Mouse (Mus musculus): ENCODE data around the gene Ift80. TPM values are rescaled to one million over a fixed set of nuclear protein-coding genes. Genes with fewer than 3 reads are reported as not detected.
"Not testable (repeated sequence)": the region's sequence is repeated elsewhere in the genome, so short reads cannot be mapped to it uniquely, and the experiment has no call there.

Ift80 gene
- polyA plus RNA-seq, 1 experiment from 2014 or later: 8.3 TPM

DNA sequence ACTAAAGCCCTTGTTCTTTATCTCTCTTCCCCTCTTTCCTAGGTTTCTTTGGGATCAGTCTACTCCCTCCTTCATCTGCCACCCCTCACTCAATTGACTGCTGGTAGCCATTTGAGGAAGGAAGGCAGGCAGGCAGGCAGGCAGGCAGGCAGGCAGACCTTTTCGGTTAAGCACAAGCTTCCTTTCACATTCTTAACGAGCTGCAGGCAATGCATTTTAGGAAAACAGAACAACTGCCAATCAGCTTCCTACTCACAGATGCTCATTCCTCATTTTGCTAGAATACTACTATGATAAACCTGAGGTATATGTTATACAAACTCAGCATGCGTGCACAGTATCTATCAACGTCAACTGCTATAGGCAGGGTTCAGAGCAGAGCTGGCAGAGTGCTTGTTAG is 47.9 kb downstream of the Ift80 start:
- H3K27me3 ChIP-seq (ENCODE audit: control insufficient read depth, insufficient read depth, low read length): no peaks in the 10 kb centered on the region
- no peak overlapping the region for H3K4me3 ChIP-seq (ENCODE audit: low read depth, low read length)
- ATAC-seq (replicated peaks; ENCODE audit: insufficient number of reproducible peaks, low FRiP score, low TSS enrichment): no peak
- no peaks in the 10 kb centered on the region for H3K9me3 ChIP-seq (replicated peaks; ENCODE audit: control insufficient read depth, low read length)
- H3K9ac ChIP-seq (ENCODE audit: low read depth, low read length): no peak overlapping the region
- no peaks in the 10 kb centered on the region for H3K36me3 ChIP-seq (ENCODE audit: control insufficient read depth, insufficient read depth, low read length)
- no peak overlapping the region for H3K4me2 ChIP-seq
- H3K4me1 ChIP-seq (ENCODE audit: control insufficient read depth, insufficient read depth, low read length): no peaks in the 10 kb centered on the region
- 62% methylated on average over 4 of the region's 4 CpGs for WGBS (ENCODE audit: insufficient replicate concordance)
- no peak overlapping the region for H3K27ac ChIP-seq (ENCODE audit: low read depth, low read length)

DNA sequence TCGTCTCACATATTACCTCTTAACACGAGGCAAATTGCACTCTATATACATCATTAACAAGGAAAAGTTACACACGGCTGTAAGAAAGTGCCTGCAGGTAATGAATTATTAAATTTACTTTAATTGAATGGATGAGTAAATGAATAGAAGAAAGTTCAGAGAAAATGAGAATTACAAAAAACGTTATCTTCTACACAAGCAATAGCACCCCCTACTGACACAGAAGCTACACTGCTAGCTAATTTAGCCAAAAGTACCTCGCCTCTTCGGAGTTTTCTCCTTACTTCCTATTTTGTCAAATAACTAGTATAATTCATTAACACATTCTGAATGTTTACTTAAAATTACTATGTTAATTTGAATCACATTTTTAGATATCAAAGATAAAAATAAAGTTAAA is 49.9 kb downstream of the Ift80 start:
- no peaks in the 10 kb centered on the region for H3K9me3 ChIP-seq (replicated peaks; ENCODE audit: control insufficient read depth, low read length)
- no peak overlapping the region for H3K4me3 ChIP-seq (ENCODE audit: low read depth, low read length)
- no peaks in the 10 kb centered on the region for H3K27me3 ChIP-seq (ENCODE audit: control insufficient read depth, insufficient read depth, low read length)
- no peak overlapping the region for H3K9ac ChIP-seq (ENCODE audit: low read depth, low read length)
- H3K4me1 ChIP-seq (ENCODE audit: control insufficient read depth, insufficient read depth, low read length): no peaks in the 10 kb centered on the region
- no peak overlapping the region for H3K4me2 ChIP-seq
- WGBS (ENCODE audit: insufficient replicate concordance): 60% methylated on average over 6 of the region's 6 CpGs
- no peak overlapping the region for H3K27ac ChIP-seq (ENCODE audit: low read depth, low read length)
- no peaks in the 10 kb centered on the region for H3K36me3 ChIP-seq (ENCODE audit: control insufficient read depth, insufficient read depth, low read length)
- ATAC-seq (replicated peaks; ENCODE audit: insufficient number of reproducible peaks, low FRiP score, low TSS enrichment): no peak

GRCm38 (mm10) chr3:68952707-68953106 is 51.7 kb downstream of the Ift80 start:
- H3K4me1 ChIP-seq (ENCODE audit: control insufficient read depth, insufficient read depth, low read length): no peaks in the 10 kb centered on the region
- no peaks in the 10 kb centered on the region for H3K36me3 ChIP-seq (ENCODE audit: control insufficient read depth, insufficient read depth, low read length)
- H3K9ac ChIP-seq (ENCODE audit: low read depth, low read length): no peak overlapping the region
- no peak for ATAC-seq (replicated peaks; ENCODE audit: insufficient number of reproducible peaks, low FRiP score, low TSS enrichment)
- no peaks in the 10 kb centered on the region for H3K9me3 ChIP-seq (replicated peaks; ENCODE audit: control insufficient read depth, low read length)
- no peak overlapping the region for H3K4me2 ChIP-seq
- H3K27me3 ChIP-seq (ENCODE audit: control insufficient read depth, insufficient read depth, low read length): no peaks in the 10 kb centered on the region
- WGBS (ENCODE audit: insufficient replicate concordance): 88% methylated on average over 5 of the region's 5 CpGs
- H3K27ac ChIP-seq (ENCODE audit: low read depth, low read length): no peak overlapping the region
- no peak overlapping the region for H3K4me3 ChIP-seq (ENCODE audit: low read depth, low read length)

DNA sequence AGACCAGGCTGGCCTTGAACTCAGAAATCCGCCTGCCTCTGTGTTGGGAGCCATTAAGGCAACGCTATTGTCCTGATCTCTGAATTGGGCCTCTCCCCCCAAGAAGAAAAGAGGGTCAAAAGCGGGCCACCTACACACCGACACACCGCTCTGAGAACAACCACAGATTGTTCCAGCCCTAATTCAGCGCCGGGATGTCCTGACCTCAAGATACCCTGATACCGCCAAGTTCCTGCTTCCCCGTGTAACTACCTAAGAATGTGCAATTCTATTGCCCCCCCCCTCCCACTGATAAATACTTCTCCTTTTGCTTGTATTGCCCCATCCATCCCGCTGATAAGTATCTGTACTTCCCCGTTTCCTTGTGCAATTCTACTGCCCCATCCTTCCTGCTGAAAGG is 52.4 kb downstream of the Ift80 start:
- 86% methylated on average over 11 of the region's 11 CpGs for WGBS (ENCODE audit: insufficient replicate concordance)
- not testable (repeated sequence) for ATAC-seq (replicated peaks; ENCODE audit: insufficient number of reproducible peaks, low FRiP score, low TSS enrichment)

DNA sequence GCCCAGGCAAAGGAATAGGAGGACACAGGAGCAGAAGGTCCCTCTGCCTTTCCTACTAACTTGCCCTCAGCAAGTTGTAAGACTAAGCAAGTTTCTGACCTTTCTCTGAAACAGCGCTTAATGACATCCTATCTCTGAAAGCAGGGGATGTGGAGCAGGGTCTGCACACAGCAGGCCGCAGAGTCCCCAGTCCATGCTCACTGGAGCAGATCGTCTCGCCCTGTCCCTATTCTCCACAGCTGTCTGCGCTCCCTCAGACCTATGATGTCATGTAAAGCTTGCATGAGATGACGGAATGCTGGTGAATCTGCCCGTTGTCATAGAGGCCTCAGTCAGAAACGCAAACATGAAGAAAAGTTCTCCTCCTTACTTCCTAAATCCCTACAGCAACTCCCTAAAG is 55.0 kb downstream of the Ift80 start:
- Histone ChIP-seq H3K4me3 (ENCODE audit: low read depth, low read length) (no peak overlapping the region), H3K9ac (ENCODE audit: low read depth, low read length) (no peak overlapping the region), H3K9me3 (replicated peaks; ENCODE audit: control insufficient read depth, low read length) (no peaks in the 10 kb centered on the region), H3K4me1 (ENCODE audit: control insufficient read depth, insufficient read depth, low read length) (no peaks in the 10 kb centered on the region), H3K36me3 (ENCODE audit: control insufficient read depth, insufficient read depth, low read length) (no peaks in the 10 kb centered on the region), H3K27me3 (ENCODE audit: control insufficient read depth, insufficient read depth, low read length) (no peaks in the 10 kb centered on the region), H3K4me2 (no peak overlapping the region), H3K27ac (ENCODE audit: low read depth, low read length) (no peak overlapping the region)
- no peak for ATAC-seq (replicated peaks; ENCODE audit: insufficient number of reproducible peaks, low FRiP score, low TSS enrichment)
- 86% methylated on average over 8 of the region's 8 CpGs for WGBS (ENCODE audit: insufficient replicate concordance)

More for the DNA sequence above, 52.4 kb downstream of the Ift80 start:
- not testable (repeated sequence) for H3K4me2 ChIP-seq; H3K4me3 ChIP-seq (ENCODE audit: low read depth, low read length); H3K36me3 ChIP-seq (ENCODE audit: control insufficient read depth, insufficient read depth, low read length); H3K4me1 ChIP-seq (ENCODE audit: control insufficient read depth, insufficient read depth, low read length); H3K27me3 ChIP-seq (ENCODE audit: control insufficient read depth, insufficient read depth, low read length); H3K9me3 ChIP-seq (replicated peaks; ENCODE audit: control insufficient read depth, low read length); H3K9ac ChIP-seq (ENCODE audit: low read depth, low read length); H3K27ac ChIP-seq (ENCODE audit: low read depth, low read length)

- Histone ChIP-seq H3K36me3 (ENCODE audit: control insufficient read depth, insufficient read depth, low read length) (no peaks in the 10 kb centered on the region), H3K4me2 (no peak overlapping the region), H3K9ac (ENCODE audit: low read depth, low read length) (no peak overlapping the region), H3K27me3 (ENCODE audit: control insufficient read depth, insufficient read depth, low read length) (no peaks in the 10 kb centered on the region), H3K27ac (ENCODE audit: low read depth, low read length) (no peak overlapping the region), H3K4me3 (ENCODE audit: low read depth, low read length) (no peak overlapping the region), H3K4me1 (ENCODE audit: control insufficient read depth, insufficient read depth, low read length) (no peaks in the 10 kb centered on the region), H3K9me3 (replicated peaks; ENCODE audit: control insufficient read depth, low read length) (no peaks in the 10 kb centered on the region)
- ATAC-seq (replicated peaks; ENCODE audit: insufficient number of reproducible peaks, low FRiP score, low TSS enrichment): no peak
- 68% methylated on average over 2 of the region's 2 CpGs for WGBS (ENCODE audit: insufficient replicate concordance)
Measured at GRCm38 (mm10) chr3:68948918-68949317, 55.5 kb downstream of the Ift80 start.

- H3K4me3 ChIP-seq (ENCODE audit: low read depth, low read length): no peak overlapping the region
- 86% methylated on average over 6 of the region's 6 CpGs for WGBS (ENCODE audit: insufficient replicate concordance)
- ATAC-seq (replicated peaks; ENCODE audit: insufficient number of reproducible peaks, low FRiP score, low TSS enrichment): no peak
Measured at GRCm38 (mm10) chr3:68941867-68942266, 62.5 kb downstream of the Ift80 start.

DNA sequence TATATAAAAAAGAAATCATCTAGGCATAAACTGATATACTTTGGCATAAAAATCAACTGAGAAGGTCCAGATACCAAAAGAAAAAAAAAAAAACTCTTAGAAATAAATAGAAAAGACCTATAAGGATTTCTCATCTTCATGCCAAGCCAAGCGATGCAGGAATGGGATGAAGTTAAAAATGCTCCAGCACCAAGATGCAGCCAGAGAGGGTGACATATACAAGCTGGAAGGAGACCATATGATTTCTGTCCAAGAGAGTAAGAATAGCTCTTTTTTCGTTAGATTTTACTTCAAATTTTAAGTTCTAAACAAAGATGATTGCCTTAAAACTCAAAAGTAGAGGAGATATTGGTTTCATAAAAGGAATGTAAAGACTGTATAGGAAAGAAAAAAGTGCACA is 64.1 kb downstream of the Ift80 start:
- Histone ChIP-seq H3K4me2 (no peak overlapping the region), H3K9ac (ENCODE audit: low read depth, low read length) (no peak overlapping the region), H3K27me3 (ENCODE audit: control insufficient read depth, insufficient read depth, low read length) (no peaks in the 10 kb centered on the region), H3K27ac (ENCODE audit: low read depth, low read length) (no peak overlapping the region), H3K4me3 (ENCODE audit: low read depth, low read length) (no peak overlapping the region), H3K36me3 (ENCODE audit: control insufficient read depth, insufficient read depth, low read length) (peaks cover 2% of the 10 kb centered on the region; the same call in 1 of the 2 replicates), H3K4me1 (ENCODE audit: control insufficient read depth, insufficient read depth, low read length) (no peaks in the 10 kb centered on the region), H3K9me3 (replicated peaks; ENCODE audit: control insufficient read depth, low read length) (no peaks in the 10 kb centered on the region)
- 83% methylated on average over 2 of the region's 2 CpGs for WGBS (ENCODE audit: insufficient replicate concordance)
- no peak for ATAC-seq (replicated peaks; ENCODE audit: insufficient number of reproducible peaks, low FRiP score, low TSS enrichment)

More at GRCm38 (mm10) chr3:68941867-68942266, 62.5 kb downstream of the Ift80 start:
- H3K9me3 ChIP-seq (replicated peaks; ENCODE audit: control insufficient read depth, low read length): no peaks in the 10 kb centered on the region
- H3K27me3 ChIP-seq (ENCODE audit: control insufficient read depth, insufficient read depth, low read length): no peaks in the 10 kb centered on the region
- H3K27ac ChIP-seq (ENCODE audit: low read depth, low read length): no peak overlapping the region
- H3K4me1 ChIP-seq (ENCODE audit: control insufficient read depth, insufficient read depth, low read length): no peaks in the 10 kb centered on the region
- no peaks in the 10 kb centered on the region for H3K36me3 ChIP-seq (ENCODE audit: control insufficient read depth, insufficient read depth, low read length)
- no peak overlapping the region for H3K9ac ChIP-seq (ENCODE audit: low read depth, low read length)
- no peak overlapping the region for H3K4me2 ChIP-seq

- no peaks in the 10 kb centered on the region for H3K9me3 ChIP-seq (replicated peaks; ENCODE audit: control insufficient read depth, low read length)
- WGBS (ENCODE audit: insufficient replicate concordance): 88% methylated on average over 7 of the region's 7 CpGs
- H3K4me1 ChIP-seq (ENCODE audit: control insufficient read depth, insufficient read depth, low read length): no peaks in the 10 kb centered on the region
- peaks cover 2% of the 10 kb centered on the region; the same call in 1 of the 2 replicates for H3K36me3 ChIP-seq (ENCODE audit: control insufficient read depth, insufficient read depth, low read length)
- H3K27me3 ChIP-seq (ENCODE audit: control insufficient read depth, insufficient read depth, low read length): no peaks in the 10 kb centered on the region
- H3K4me3 ChIP-seq (ENCODE audit: low read depth, low read length): no peak overlapping the region
- no peak overlapping the region for H3K27ac ChIP-seq (ENCODE audit: low read depth, low read length)
- no peak overlapping the region for H3K9ac ChIP-seq (ENCODE audit: low read depth, low read length)
- no peak overlapping the region for H3K4me2 ChIP-seq
- ATAC-seq (replicated peaks; ENCODE audit: insufficient number of reproducible peaks, low FRiP score, low TSS enrichment): no peak
Measured at GRCm38 (mm10) chr3:68939312-68939711, 65.1 kb downstream of the Ift80 start.
